Mouse (Mus musculus) thymus, adult 2 months (tissue): ENCODE results near the gene Prdm12. TPM values are rescaled to one million over a fixed set of nuclear protein-coding genes. Genes with fewer than 3 reads are reported as not detected.

Experiments used
- DNase-seq: peaks from one replicate; pipeline ENCODE4 v3.0.0; 2021
- H3K27ac ChIP-seq: fragments of 200-500 bp; 2 replicates; pipeline ENCODE4 v1.5.1; 2012; ENCODE audit warnings: low read length, control low read depth; ENCODE audit not compliant: control insufficient read depth, insufficient read depth
- H3K27me3 ChIP-seq: fragments of 200-500 bp; 2 replicates; pipeline ENCODE4 v1.6.1; 2012; ENCODE audit warnings: mild to moderate bottlenecking, low read length, moderate library complexity, mixed read lengths; ENCODE audit not compliant: control insufficient read depth, insufficient read depth
- H3K36me3 ChIP-seq: fragments of 200-500 bp; 2 replicates; pipeline ENCODE4 v1.6.1; 2012; ENCODE audit warnings: mild to moderate bottlenecking, low read length, moderate library complexity; ENCODE audit not compliant: control insufficient read depth, insufficient read depth
- H3K4me1 ChIP-seq: fragments of 200-500 bp; replicated peaks from 2 replicates; pipeline ENCODE4 v1.6.1; 2012; ENCODE audit warnings: low read length; ENCODE audit not compliant: control insufficient read depth, insufficient read depth
- H3K4me3 ChIP-seq: fragments of 200-500 bp; 2 replicates; pipeline ENCODE4 v1.5.1; 2012; ENCODE audit warnings: mild to moderate bottlenecking, low read length, control low read depth, moderate library complexity; ENCODE audit not compliant: control insufficient read depth, insufficient read depth
- CTCF ChIP-seq: fragments of 200-500 bp; IDR thresholded peaks from 2 replicates; pipeline ENCODE4 v1.5.1; 2012; ENCODE audit warnings: mild to moderate bottlenecking, control low read depth, low read length, moderate library complexity, borderline replicate concordance; ENCODE audit not compliant: control insufficient read depth, poor library complexity, insufficient read depth; ENCODE audit errors: extremely low read depth
- POLR2A ChIP-seq: fragments of 200-500 bp; IDR thresholded peaks from 2 replicates; pipeline ENCODE4 v1.6.1; 2012; ENCODE audit warnings: mild to moderate bottlenecking, low read length, control low read depth, moderate library complexity; ENCODE audit not compliant: control insufficient read depth, poor library complexity, insufficient read depth; ENCODE audit errors: extremely low read depth
- WGBS: fragments of 180-500 bp; shearing (Covaris S2); methylation state at CpG from one replicate; pipeline ENCODE4 v1.1.7; 2018; 5-methylcytosine and 5-hydroxymethylcytosine counted together
- polyA plus RNA-seq: library from polyadenylated mRNA; depleted of rRNA; stranded (reverse); fragments of >200 nt; gene quantifications from 2 replicates; pipeline ENCODE4 v1.2.3, GENCODE M21; 2012; rRNA removed

Gene Prdm12
- polyA plus RNA-seq, 1 experiment = 0.04 TPM

- H3K4me3 ChIP-seq = no peak overlapping the region
- H3K36me3 ChIP-seq = peaks cover 3% of the 10 kb centered on the region
- TF ChIP-seq POLR2A (no peak), CTCF (no peak)
- WGBS = 86% methylated on average over 7 of the region's 7 CpGs
- DNase-seq = no peak
- H3K4me1 ChIP-seq = no peaks in the 10 kb centered on the region
- H3K27ac ChIP-seq = no peak overlapping the region
- H3K27me3 ChIP-seq = no peaks in the 10 kb centered on the region
Observed at GRCm38 (mm10) chr2:31700545-31701446, 61.0 kb downstream of the Prdm12 start.

GRCm38 (mm10) chr2:31703226-31703625 lies 63.4 kb downstream of the Prdm12 start:
- Histone ChIP-seq H3K4me1 (no peaks in the 10 kb centered on the region), H3K36me3 (peaks cover 3% of the 10 kb centered on the region; the same call in 1 of the 2 replicates), H3K4me3 (no peak overlapping the region), H3K27ac (no peak overlapping the region), H3K27me3 (no peaks in the 10 kb centered on the region)
- TF ChIP-seq CTCF (no peak), POLR2A (no peak)
- no peak for DNase-seq

Other genes starting within 250 kb of the Prdm12 start
- gene Ass1, start 169.8 kb upstream of the Prdm12 start, polyA plus RNA-seq = 36.3 and 46.6 TPM in 2 replicates
- 56.3 and 69.5 TPM in 2 replicates for gene Fubp3, start 67.4 kb upstream of the Prdm12 start, polyA plus RNA-seq
- 24.2 and 27.9 TPM in 2 replicates for gene Exosc2, start 30.7 kb downstream of the Prdm12 start, polyA plus RNA-seq
- 93.4 and 105 TPM in 2 replicates for gene Abl1, start 48.3 kb downstream of the Prdm12 start, polyA plus RNA-seq
- gene Qrfp, start 170.5 kb downstream of the Prdm12 start, polyA plus RNA-seq = 0.51 and 0.73 TPM in 2 replicates
- 0.81 and 1.0 TPM in 2 replicates for gene Fibcd1, start 206.0 kb downstream of the Prdm12 start, polyA plus RNA-seq
- gene Lamc3, start 247.3 kb downstream of the Prdm12 start, polyA plus RNA-seq = 1.1 and 1.2 TPM in 2 replicates